Mouse (Mus musculus) midbrain, embryonic 13.5 days (tissue): ENCODE results near the gene Plcl2. TPM values are rescaled to one million over a fixed set of nuclear protein-coding genes. Genes with fewer than 3 reads are reported as not detected.
A peak's percentile ranks its signal among the peaks of the same experiment; 100 is the strongest.

ENCODE experiments used
- ATAC-seq: fragments of 200-750 bp; cut with Nextera tagmentation; 2 replicates; pipeline ENCODE4 v1.8.0; 2017; ENCODE audit warnings: mild to moderate bottlenecking, moderate TSS enrichment, moderate library complexity
- H3K27ac ChIP-seq: fragments of 300-500 bp; sonication (generic); 2 replicates; pipeline ENCODE4 v1.5.1; 2015; ENCODE audit warnings: inconsistent platforms, mild to moderate bottlenecking, moderate library complexity
- H3K27me3 ChIP-seq: fragments of 300-500 bp; sonication (generic); 2 replicates; pipeline ENCODE4 v1.6.1; 2015; ENCODE audit warnings: mild to moderate bottlenecking, inconsistent platforms
- H3K36me3 ChIP-seq: fragments of 300-500 bp; sonication (generic); 2 replicates; pipeline ENCODE4 v1.6.1; 2015; ENCODE audit warnings: mild to moderate bottlenecking, inconsistent platforms
- H3K4me1 ChIP-seq: fragments of 300-500 bp; sonication (generic); replicated peaks from 2 replicates; pipeline ENCODE4 v1.6.1; 2015; ENCODE audit warnings: inconsistent platforms
- H3K4me2 ChIP-seq: fragments of 300-500 bp; sonication (generic); replicated peaks from 2 replicates; pipeline ENCODE4 v1.6.1; 2015; ENCODE audit warnings: moderate library complexity, mild to moderate bottlenecking, inconsistent platforms
- H3K4me3 ChIP-seq: fragments of 300-500 bp; sonication (generic); replicated peaks from 2 replicates; pipeline ENCODE4 v1.5.1; 2015; ENCODE audit warnings: mild to moderate bottlenecking, inconsistent platforms
- H3K9ac ChIP-seq: fragments of 300-500 bp; sonication (generic); replicated peaks from 2 replicates; pipeline ENCODE4 v1.6.1; 2015; ENCODE audit warnings: mild to moderate bottlenecking, inconsistent platforms
- H3K9me3 ChIP-seq: fragments of 300-500 bp; sonication (generic); 2 replicates; pipeline ENCODE4 v1.6.1; 2016; ENCODE audit warnings: mild to moderate bottlenecking, inconsistent platforms
- WGBS: fragments of 180-500 bp; shearing (Covaris S2); methylation state at CpG from one replicate; pipeline ENCODE4 v1.1.7; 2015; 5-methylcytosine and 5-hydroxymethylcytosine counted together
- polyA plus RNA-seq: library from polyadenylated mRNA; unstranded; fragments of >200 nt; fragmentation: Nextera tagmentation; extraction: Ambion mirVana; gene quantifications from 2 replicates; pipeline ENCODE4 v1.2.1, GENCODE M21; 2015

The Plcl2 gene
- polyA plus RNA-seq, 1 experiment from 2014 or later = 8.0 TPM

- Histone ChIP-seq H3K27ac (no peak overlapping the region), H3K27me3 (no peaks in the 10 kb centered on the region), H3K4me3 (no peak overlapping the region), H3K4me1 (no peaks in the 10 kb centered on the region), H3K9ac (no peak overlapping the region), H3K9me3 (no peaks in the 10 kb centered on the region), H3K4me2 (no peak overlapping the region), H3K36me3 (0 out of 2 replicates have a peak, but pooled peaks cover 5% of the 10 kb centered on the region)
- WGBS = 94% methylated on average over 4 of the region's 4 CpGs
- no peak for ATAC-seq
Measured at GRCm38 (mm10) chr17:50735382-50735954, 226.3 kb downstream of the Plcl2 start.

- Histone ChIP-seq H3K4me3 (no peak overlapping the region), H3K27ac (no peak overlapping the region), H3K9ac (no peak overlapping the region), H3K9me3 (no peaks in the 10 kb centered on the region), H3K27me3 (no peaks in the 10 kb centered on the region), H3K36me3 (0 out of 2 replicates have a peak, but pooled peaks cover 5% of the 10 kb centered on the region), H3K4me2 (no peak overlapping the region), H3K4me1 (no peaks in the 10 kb centered on the region)
- 80% methylated on average over 8 of the region's 8 CpGs for WGBS
- ATAC-seq = 0 out of 2 replicates have a peak, but pooled peaks have one; percentile 15
Measured at GRCm38 (mm10) chr17:50735955-50736533, 226.8 kb downstream of the Plcl2 start.

- H3K36me3 ChIP-seq = 0 out of 2 replicates have a peak, but pooled peaks cover 5% of the 10 kb centered on the region
- no peak overlapping the region for H3K27ac ChIP-seq
- no peaks in the 10 kb centered on the region for H3K27me3 ChIP-seq
- no peak for ATAC-seq
- H3K4me3 ChIP-seq = no peak overlapping the region
- no peak overlapping the region for H3K4me2 ChIP-seq
- H3K9me3 ChIP-seq = no peaks in the 10 kb centered on the region
- no peak overlapping the region for H3K9ac ChIP-seq
- WGBS = 68% methylated on average over 2 of the region's 2 CpGs
- no peaks in the 10 kb centered on the region for H3K4me1 ChIP-seq
Measured at GRCm38 (mm10) chr17:50737068-50737467, 227.9 kb downstream of the Plcl2 start.

Other genes with a start within 250 kb of the Plcl2 start
- gene Dazl, start 215.8 kb upstream of the Plcl2 start, polyA plus RNA-seq = 0.27 and 0.30 TPM in 2 replicates